Mouse (Mus musculus): Measurements from ENCODE around the gene Eif2ak3.

DNA sequence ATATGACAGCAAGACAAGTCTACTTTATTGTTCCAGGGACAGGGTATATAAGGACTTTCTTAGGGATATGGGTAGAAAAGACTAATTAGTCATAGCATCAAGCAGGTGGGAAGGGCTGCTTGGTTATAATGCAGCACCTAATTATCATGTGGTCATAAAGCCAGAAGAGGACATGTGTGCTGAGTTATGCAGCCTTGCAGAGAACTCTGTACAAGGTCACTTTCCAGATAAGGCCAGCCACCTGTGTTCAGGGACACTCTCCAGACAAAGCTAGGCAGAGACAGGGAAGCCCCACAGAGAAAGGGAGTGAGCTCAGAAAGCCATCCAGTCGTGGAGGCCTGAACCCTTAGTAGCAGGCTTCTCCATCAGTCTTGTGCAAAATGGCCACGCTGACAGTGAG is 22.7 kb upstream of the Eif2ak3 start:
- TF ChIP-seq CTCF (IDR thresholded peaks at IDR 0.05; ENCODE audit: borderline replicate concordance, control insufficient read depth, extremely low read depth, insufficient read depth, low read length, poor library complexity) (no peak), POLR2A (IDR thresholded peaks at IDR 0.05; ENCODE audit: control insufficient read depth, extremely low read depth, insufficient read depth, low read length, poor library complexity) (no peak)

All from thymus, adult 2 months (tissue).